Mouse (Mus musculus) cerebellum, adult 2 months (tissue): Measurements from ENCODE around the gene Adamts6.

Experiments used
- CTCF ChIP-seq: fragments of 200-500 bp; IDR thresholded peaks from 2 replicates; pipeline ENCODE4 v1.5.1; 2011; ENCODE audit warnings: low read depth, mild to moderate bottlenecking, control low read depth, low read length, moderate library complexity, borderline replicate concordance; ENCODE audit not compliant: insufficient read depth
- POLR2A ChIP-seq: fragments of 200-500 bp; IDR thresholded peaks from 2 replicates; pipeline ENCODE4 v1.6.1; 2011; ENCODE audit warnings: low read length, control low read depth, borderline replicate concordance; ENCODE audit not compliant: insufficient read depth

- TF ChIP-seq CTCF (no peak), POLR2A (no peak)
Measured at GRCm38 (mm10) chr13:104352590-104352989, 65.0 kb downstream of the Adamts6 start.
